Mouse (Mus musculus) embryonic facial prominence, embryonic 12.5 days (tissue): ENCODE results near the gene Tmem63c. TPM values are rescaled to one million over a fixed set of nuclear protein-coding genes. Genes with fewer than 3 reads are reported as not detected.
A peak's percentile ranks its signal among the peaks of the same experiment; 100 is the strongest.

Source experiments
- ATAC-seq: fragments of 200-750 bp; cut with Nextera tagmentation; 2 replicates; pipeline ENCODE4 v1.8.0; 2017; ENCODE audit not compliant: insufficient number of reproducible peaks, insufficient read depth, low FRiP score, low TSS enrichment
- H3K27ac ChIP-seq: fragments of 300-500 bp; sonication (generic); 2 replicates; pipeline ENCODE4 v1.5.1; 2016; ENCODE audit warnings: mild to moderate bottlenecking
- H3K27me3 ChIP-seq: fragments of 300-500 bp; sonication (generic); 2 replicates; pipeline ENCODE4 v1.6.1; 2016; ENCODE audit warnings: mild to moderate bottlenecking, moderate library complexity
- H3K36me3 ChIP-seq: fragments of 300-500 bp; sonication (generic); 2 replicates; pipeline ENCODE4 v1.6.1; 2016; ENCODE audit warnings: mild to moderate bottlenecking
- H3K4me1 ChIP-seq: fragments of 300-500 bp; sonication (generic); 2 replicates; pipeline ENCODE4 v1.6.1; 2016
- H3K4me2 ChIP-seq: fragments of 300-500 bp; sonication (generic); replicated peaks from 2 replicates; pipeline ENCODE4 v1.6.1; 2016; ENCODE audit warnings: mild to moderate bottlenecking, moderate library complexity
- H3K4me3 ChIP-seq: fragments of 300-500 bp; sonication (generic); 2 replicates; pipeline ENCODE4 v1.5.1; 2016; ENCODE audit warnings: mild to moderate bottlenecking
- H3K9ac ChIP-seq: fragments of 300-500 bp; sonication (generic); 2 replicates; pipeline ENCODE4 v1.6.1; 2016; ENCODE audit warnings: mild to moderate bottlenecking, moderate library complexity
- H3K9me3 ChIP-seq: fragments of 300-500 bp; sonication (generic); 2 replicates; pipeline ENCODE4 v1.6.1; 2016; ENCODE audit warnings: mild to moderate bottlenecking, moderate library complexity
- WGBS: fragments of 180-500 bp; shearing (Covaris S2); methylation state at CpG from one replicate; pipeline ENCODE4 v1.1.7; 2016; 5-methylcytosine and 5-hydroxymethylcytosine counted together
- polyA plus RNA-seq: library from polyadenylated mRNA; unstranded; fragments of >200 nt; fragmentation: Nextera tagmentation; extraction: Ambion mirVana; gene quantifications from 2 replicates; pipeline ENCODE4 v1.2.1, GENCODE M21; 2016

Tmem63c gene
- polyA plus RNA-seq, 1 experiment from 2014 or later, result 0.26 TPM

DNA sequence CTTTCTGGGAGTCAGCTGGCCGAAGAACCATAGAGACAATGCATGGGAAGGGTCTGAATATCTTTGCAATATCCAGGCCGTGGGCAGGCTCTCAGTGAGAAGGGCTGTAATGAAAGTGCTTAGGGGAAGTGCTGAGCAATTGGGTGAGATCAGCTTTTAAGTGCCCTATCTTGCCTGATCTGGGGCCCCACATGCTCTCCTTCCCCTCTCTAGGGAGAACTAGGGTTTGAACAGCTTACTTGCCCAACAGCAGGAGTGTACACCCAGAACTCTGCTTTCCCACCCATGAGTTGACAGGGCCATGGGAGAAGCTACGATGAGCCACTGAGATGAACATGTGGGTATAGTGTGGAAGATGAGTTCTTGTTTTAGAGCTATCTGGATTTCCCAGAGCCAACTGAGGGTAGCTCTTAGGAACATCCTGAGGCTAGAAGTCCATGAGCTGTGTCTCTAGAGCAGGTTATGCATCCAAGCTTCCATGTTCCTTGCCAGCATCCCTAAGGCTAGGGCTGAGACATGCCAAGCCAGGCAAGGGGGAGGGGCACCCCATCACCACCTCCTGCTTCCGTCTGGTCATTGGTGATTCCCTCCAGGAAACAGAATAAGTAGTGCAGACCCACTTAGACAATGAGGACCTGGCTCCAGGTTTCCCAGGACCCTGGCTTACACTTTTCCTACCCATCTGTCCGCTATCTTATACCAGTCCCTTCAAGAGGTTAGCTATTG is 8.3 kb downstream of the Tmem63c start:
- WGBS, result 65% methylated on average over 5 of the region's 5 CpGs
- H3K4me3 ChIP-seq, result no peak overlapping the region
- no peaks in the 10 kb centered on the region for H3K9me3 ChIP-seq
- H3K27me3 ChIP-seq, result peaks cover 32% of the 10 kb centered on the region
- H3K9ac ChIP-seq, result no peak overlapping the region
- H3K4me1 ChIP-seq, result peaks cover 4% of the 10 kb centered on the region; the same call in 1 of the 2 replicates
- no peak overlapping the region for H3K27ac ChIP-seq
- H3K4me2 ChIP-seq, result no peak overlapping the region
- ATAC-seq, result no peak
- H3K36me3 ChIP-seq, result no peaks in the 10 kb centered on the region

DNA sequence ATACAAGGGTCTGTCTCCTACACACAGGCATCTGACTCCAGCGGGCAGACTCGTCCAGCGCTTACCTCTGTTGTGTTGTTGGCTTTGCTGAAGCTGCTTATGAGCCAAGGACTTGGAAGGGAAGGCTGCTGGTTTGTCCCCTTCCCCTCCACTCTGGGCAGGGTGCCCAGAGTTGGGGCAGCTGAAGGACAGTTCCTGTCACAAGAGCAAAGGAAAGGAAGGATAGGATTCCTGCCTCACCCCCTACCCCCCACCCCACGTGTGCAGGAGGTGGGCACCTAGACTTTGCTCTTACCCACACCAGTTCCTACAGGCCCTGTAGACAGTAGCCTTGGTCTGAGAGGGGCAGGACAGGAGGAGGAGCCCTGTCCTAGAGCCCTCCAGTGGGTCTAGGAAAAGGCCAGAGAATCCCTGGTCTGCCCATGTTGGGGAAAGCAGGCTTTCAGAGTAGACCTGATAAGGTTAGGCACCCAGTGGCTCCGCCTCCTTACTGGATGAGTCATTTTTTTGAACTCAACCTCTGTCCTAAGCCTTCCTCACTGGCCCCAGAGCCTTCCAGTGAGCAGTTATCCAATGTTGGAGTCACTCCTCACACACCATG is 10.1 kb downstream of the Tmem63c start:
- no peak for ATAC-seq
- Histone ChIP-seq H3K27me3 (peaks cover 27% of the 10 kb centered on the region), H3K4me3 (no peak overlapping the region), H3K27ac (no peak overlapping the region), H3K4me1 (peaks cover 4% of the 10 kb centered on the region; the same call in 1 of the 2 replicates), H3K9ac (no peak overlapping the region), H3K4me2 (no peak overlapping the region), H3K9me3 (no peaks in the 10 kb centered on the region), H3K36me3 (no peaks in the 10 kb centered on the region)
- 74% methylated on average over 5 of the region's 5 CpGs for WGBS

DNA sequence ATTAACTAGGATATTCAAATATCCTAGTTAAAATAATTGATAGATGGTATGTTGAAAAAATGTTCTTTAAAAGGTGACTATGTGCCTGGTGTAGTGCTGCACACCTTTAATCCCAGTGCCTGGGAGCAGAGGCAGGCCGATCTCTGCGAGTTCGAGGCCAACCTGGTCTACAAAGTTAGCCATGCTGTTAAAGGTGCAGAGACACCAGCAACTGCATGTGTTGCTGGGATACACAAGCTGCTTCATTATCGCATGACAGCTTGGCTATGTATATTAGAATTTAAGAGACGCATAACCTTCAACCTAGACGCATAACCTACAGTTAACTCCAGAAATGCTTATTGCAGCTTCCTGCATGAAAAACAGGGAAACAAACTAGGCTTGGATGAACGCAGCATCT is 15.5 kb downstream of the Tmem63c start:
- H3K4me3 ChIP-seq, result no peak overlapping the region
- H3K4me1 ChIP-seq, result no peaks in the 10 kb centered on the region
- no peak overlapping the region for H3K4me2 ChIP-seq
- H3K9ac ChIP-seq, result no peak overlapping the region
- H3K9me3 ChIP-seq, result no peaks in the 10 kb centered on the region
- no peaks in the 10 kb centered on the region for H3K36me3 ChIP-seq
- H3K27me3 ChIP-seq, result no peaks in the 10 kb centered on the region
- no peak overlapping the region for H3K27ac ChIP-seq
- WGBS, result 93% methylated on average over 7 of the region's 7 CpGs
- no peak for ATAC-seq

DNA sequence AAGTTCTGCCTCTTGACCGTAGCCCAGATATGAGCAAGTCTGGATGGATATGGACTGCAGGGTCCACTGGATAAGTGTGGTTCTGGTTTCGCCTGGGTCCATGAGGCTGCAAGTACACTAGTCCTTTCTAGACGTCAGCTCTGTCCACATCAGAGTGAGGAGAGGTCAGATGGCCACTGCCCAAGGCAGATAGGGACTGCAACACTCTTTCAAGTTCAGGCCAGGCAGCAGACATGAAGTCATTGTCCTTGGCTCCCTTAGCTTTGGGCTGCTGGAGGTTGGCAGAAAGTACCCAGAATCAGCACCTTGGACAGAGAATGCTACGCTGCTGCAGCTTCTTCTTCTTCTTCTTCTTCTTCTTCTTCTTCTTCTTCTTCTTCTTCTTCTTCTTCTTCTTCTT is 19.0 kb downstream of the Tmem63c start:
- H3K4me3 ChIP-seq, result no peak overlapping the region
- ATAC-seq, result no peak
- H3K4me2 ChIP-seq, result no peak overlapping the region
- H3K4me1 ChIP-seq, result no peaks in the 10 kb centered on the region
- no peaks in the 10 kb centered on the region for H3K36me3 ChIP-seq
- H3K27ac ChIP-seq, result no peak overlapping the region
- H3K9me3 ChIP-seq, result no peaks in the 10 kb centered on the region
- no peak overlapping the region for H3K9ac ChIP-seq
- H3K27me3 ChIP-seq, result no peaks in the 10 kb centered on the region
- WGBS, result 62% methylated on average over 4 of the region's 4 CpGs

DNA sequence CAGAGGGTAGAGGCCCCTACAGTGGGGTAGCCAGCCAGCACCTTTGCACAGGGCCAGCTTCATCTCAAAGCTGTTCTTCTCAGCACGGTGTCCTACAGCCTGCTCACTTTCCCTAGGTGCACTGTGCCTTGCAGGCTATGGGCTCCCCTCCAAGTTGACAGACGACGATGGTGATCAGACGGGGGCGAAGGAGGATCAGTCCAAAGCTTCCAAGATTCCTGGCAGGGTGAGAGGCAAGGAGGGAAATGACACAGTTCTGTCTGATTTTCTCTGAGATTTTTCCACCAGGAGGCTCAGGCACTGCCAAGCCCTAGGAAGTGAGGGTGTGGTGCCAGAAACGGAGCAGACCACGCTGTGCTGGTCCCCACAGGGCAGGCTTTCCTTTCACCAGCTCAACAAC is 19.7 kb downstream of the Tmem63c start:
- ATAC-seq, result no peak
- Histone ChIP-seq H3K9ac (no peak overlapping the region), H3K27me3 (no peaks in the 10 kb centered on the region), H3K27ac (no peak overlapping the region), H3K4me3 (no peak overlapping the region), H3K4me1 (no peaks in the 10 kb centered on the region), H3K36me3 (no peaks in the 10 kb centered on the region), H3K9me3 (no peaks in the 10 kb centered on the region), H3K4me2 (no peak overlapping the region)
- WGBS, result 87% methylated on average over 7 of the region's 7 CpGs

DNA sequence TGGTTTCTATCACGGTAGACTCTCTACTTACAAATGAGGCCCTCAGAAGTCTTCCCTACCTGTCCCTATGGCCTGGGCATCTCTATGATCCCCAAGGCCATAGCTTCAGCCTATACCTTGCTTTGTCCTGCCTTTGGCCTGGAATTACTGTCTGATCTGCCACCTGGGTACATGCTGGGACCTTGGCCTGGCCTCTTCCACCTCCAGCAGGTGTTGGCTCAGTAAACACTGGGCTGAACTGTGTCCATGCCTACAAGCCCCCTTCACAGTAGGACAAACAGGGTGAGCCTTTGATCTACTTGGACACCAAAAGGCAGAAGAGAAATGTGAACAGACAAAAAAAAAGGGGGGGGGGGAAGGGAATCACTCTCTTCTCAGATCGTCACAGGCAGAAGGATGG is 21.3 kb downstream of the Tmem63c start:
- H3K27me3 ChIP-seq, result no peaks in the 10 kb centered on the region
- H3K9ac ChIP-seq, result no peak overlapping the region
- H3K4me3 ChIP-seq, result no peak overlapping the region
- no peaks in the 10 kb centered on the region for H3K9me3 ChIP-seq
- no peak overlapping the region for H3K4me2 ChIP-seq
- H3K4me1 ChIP-seq, result no peaks in the 10 kb centered on the region
- WGBS, result 82% methylated on average over 2 of the region's 2 CpGs
- H3K36me3 ChIP-seq, result no peaks in the 10 kb centered on the region
- H3K27ac ChIP-seq, result no peak overlapping the region
- no peak for ATAC-seq

DNA sequence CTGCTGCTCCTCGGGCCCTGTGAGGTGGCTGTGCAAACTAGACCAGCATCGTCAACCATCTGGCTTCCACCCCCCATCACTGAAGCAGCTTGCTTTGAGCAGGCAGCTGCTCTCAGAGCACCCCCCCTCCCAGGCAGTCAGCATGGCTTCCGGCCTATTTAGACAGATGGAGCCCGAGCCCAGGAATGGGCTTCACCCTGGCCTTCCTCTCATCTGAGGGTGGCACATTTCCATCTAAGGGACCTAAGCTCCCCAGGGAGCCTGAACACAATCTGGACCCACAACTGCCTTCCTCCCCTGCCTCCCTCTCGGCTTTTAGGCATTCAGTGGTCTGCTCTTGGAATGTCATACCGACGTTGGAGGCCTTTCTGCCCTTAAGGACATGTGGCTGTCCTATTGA is 22.1 kb downstream of the Tmem63c start:
- Histone ChIP-seq H3K9me3 (no peaks in the 10 kb centered on the region), H3K9ac (no peak overlapping the region), H3K4me2 (no peak overlapping the region), H3K27ac (no peak overlapping the region), H3K4me1 (no peaks in the 10 kb centered on the region), H3K27me3 (no peaks in the 10 kb centered on the region), H3K36me3 (no peaks in the 10 kb centered on the region), H3K4me3 (no peak overlapping the region)
- 66% methylated on average over 7 of the region's 7 CpGs for WGBS
- ATAC-seq, result no peak

DNA sequence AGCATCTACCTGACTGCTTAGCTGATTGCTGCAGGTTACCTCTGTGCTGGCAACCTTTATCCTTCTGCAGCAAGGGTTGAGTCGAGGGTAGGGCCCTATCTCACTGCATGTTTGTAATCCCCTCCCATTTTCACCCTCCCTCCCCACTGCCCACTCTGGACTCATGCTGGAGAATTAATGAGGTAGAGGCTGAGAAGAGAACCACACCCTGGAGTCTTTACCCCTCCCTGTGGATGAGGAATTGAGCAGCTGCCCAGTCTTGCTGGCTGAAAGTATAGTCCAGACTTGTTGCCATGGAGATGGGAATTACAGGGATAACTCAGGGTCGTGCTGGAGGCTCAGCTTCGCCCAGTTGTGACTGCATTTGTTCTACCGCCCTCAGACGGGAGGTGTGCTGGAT is 23.6 kb downstream of the Tmem63c start:
- no peaks in the 10 kb centered on the region for H3K36me3 ChIP-seq
- no peaks in the 10 kb centered on the region for H3K9me3 ChIP-seq
- no peak overlapping the region for H3K27ac ChIP-seq
- no peaks in the 10 kb centered on the region for H3K4me1 ChIP-seq
- H3K4me2 ChIP-seq, result no peak overlapping the region
- H3K9ac ChIP-seq, result no peak overlapping the region
- no peak overlapping the region for H3K4me3 ChIP-seq
- ATAC-seq, result 0 out of 2 replicates have a peak, but pooled peaks have one; percentile 32
- 33% methylated on average over 5 of the region's 5 CpGs for WGBS
- H3K27me3 ChIP-seq, result no peaks in the 10 kb centered on the region

DNA sequence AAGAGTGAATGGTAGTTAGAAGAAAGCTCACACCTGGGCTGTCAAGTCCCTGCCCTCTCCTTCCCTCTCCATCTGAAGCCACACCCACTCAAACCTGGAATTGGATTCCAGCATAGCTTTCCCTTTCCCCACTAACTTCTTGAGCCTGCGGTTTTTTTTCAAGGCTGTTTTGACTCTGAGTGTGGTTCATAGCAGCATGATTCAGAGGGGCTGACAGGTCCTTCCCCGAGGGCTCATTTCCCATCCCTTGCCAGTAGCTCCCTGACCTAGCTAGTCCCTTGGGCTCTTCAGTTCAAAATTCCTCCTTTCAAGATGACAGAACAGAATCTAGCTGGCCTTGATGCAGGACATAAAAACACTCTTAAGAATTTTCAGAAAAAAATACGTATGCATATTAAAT is 26.4 kb downstream of the Tmem63c start:
- no peak overlapping the region for H3K27ac ChIP-seq
- H3K4me1 ChIP-seq, result no peaks in the 10 kb centered on the region
- H3K36me3 ChIP-seq, result no peaks in the 10 kb centered on the region
- H3K9me3 ChIP-seq, result no peaks in the 10 kb centered on the region
- no peak for ATAC-seq
- H3K4me2 ChIP-seq, result no peak overlapping the region
- H3K4me3 ChIP-seq, result no peak overlapping the region
- WGBS, result 47% methylated on average over 3 of the region's 3 CpGs
- no peaks in the 10 kb centered on the region for H3K27me3 ChIP-seq
- H3K9ac ChIP-seq, result no peak overlapping the region

DNA sequence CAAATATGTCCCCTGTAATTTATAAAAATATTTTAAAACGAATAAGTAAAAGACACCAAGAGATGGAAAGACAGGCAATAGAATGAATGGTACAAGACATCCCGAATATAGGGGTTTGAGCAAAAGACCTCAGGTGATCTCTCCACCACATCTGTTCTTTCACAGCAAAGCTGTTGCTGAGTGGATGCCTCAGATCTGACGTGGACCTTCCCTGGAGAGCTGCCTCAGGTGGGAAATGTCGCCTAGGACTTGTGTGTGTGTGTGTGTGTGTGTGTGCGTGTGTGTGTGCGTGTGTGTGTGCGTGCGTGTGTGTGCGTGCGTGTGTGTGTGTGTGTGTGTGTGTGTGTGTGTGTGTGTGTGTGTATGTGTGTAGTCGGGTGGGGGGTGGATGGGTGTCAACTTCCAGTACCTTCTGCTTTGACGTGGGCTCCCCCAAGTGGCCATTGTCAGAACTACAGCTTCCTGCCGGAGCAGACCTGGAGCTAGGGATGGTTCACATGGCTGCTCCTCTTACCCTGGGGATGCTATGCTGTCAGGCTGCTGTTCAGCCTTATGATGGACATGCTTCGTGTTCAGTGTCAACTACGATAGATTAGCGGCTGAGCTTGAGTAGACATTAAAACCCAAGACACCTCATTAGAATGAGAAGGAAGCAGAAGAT is 31.7 kb downstream of the Tmem63c start:
- no peak for ATAC-seq
- Histone ChIP-seq H3K4me2 (no peak overlapping the region), H3K4me3 (no peak overlapping the region), H3K4me1 (peaks cover 3% of the 10 kb centered on the region; the same call in 1 of the 2 replicates), H3K27me3 (peaks cover 12% of the 10 kb centered on the region; the same call in 1 of the 2 replicates), H3K9me3 (no peaks in the 10 kb centered on the region), H3K36me3 (no peaks in the 10 kb centered on the region), H3K27ac (no peak overlapping the region), H3K9ac (no peak overlapping the region)
- WGBS, result 32% methylated on average over 9 of the region's 16 CpGs

DNA sequence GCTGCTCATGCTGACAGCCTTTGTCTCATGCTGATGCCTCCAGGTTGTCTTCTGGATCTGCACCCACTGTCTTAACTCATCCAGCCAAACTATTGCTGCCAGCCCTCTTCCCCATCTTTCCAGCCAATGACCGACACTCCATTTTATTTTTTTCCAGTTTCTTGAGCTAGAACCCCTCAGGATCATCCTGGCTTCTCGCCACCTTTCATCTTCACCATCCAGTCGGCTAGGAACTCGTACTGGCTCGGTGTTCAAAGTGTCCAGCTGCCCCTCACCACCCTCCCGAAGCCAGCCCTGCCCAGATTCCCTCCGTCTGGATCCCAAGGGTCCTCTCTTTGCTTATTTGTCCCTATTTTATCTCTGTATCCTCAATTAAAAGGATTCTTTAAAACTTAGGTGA is 33.7 kb downstream of the Tmem63c start:
- Histone ChIP-seq H3K4me2 (no peak overlapping the region), H3K9ac (no peak overlapping the region), H3K36me3 (no peaks in the 10 kb centered on the region), H3K4me3 (no peak overlapping the region), H3K27me3 (peaks cover 12% of the 10 kb centered on the region; the same call in 1 of the 2 replicates), H3K9me3 (no peaks in the 10 kb centered on the region), H3K4me1 (peaks cover 3% of the 10 kb centered on the region; the same call in 1 of the 2 replicates), H3K27ac (no peak overlapping the region)
- no peak for ATAC-seq
- WGBS, result 73% methylated on average over 7 of the region's 7 CpGs

DNA sequence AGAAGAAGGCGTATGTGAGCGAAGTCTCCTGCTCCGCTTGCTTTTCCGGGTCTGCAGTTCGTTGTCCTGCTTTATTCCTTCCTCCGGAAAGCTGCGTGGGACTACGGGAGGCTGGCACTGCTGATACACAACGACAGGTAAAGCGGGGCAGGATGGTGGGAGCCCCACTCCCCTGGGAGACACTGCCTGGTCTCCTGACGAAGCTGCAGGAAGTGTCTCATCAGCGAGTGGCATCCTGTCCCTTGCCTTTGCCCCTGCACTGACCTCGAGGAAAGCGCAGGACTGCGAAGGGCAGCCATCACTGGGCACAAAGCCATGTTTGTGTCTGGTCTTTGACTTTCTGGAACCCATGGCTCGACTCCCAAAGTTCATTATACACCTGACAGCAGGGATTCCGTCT is 35.9 kb downstream of the Tmem63c start:
- H3K4me1 ChIP-seq, result peaks cover 3% of the 10 kb centered on the region; the same call in 1 of the 2 replicates
- H3K27ac ChIP-seq, result no peak overlapping the region
- H3K27me3 ChIP-seq, result peaks cover 12% of the 10 kb centered on the region; the same call in 1 of the 2 replicates
- H3K4me3 ChIP-seq, result no peak overlapping the region
- 68% methylated on average over 17 of the region's 17 CpGs for WGBS
- H3K4me2 ChIP-seq, result no peak overlapping the region
- H3K9ac ChIP-seq, result no peak overlapping the region
- H3K36me3 ChIP-seq, result no peaks in the 10 kb centered on the region
- no peaks in the 10 kb centered on the region for H3K9me3 ChIP-seq
- ATAC-seq, result no peak
